Mouse (Mus musculus): ENCODE results near the gene Phkg2. TPM values are rescaled to one million over a fixed set of nuclear protein-coding genes. Genes with fewer than 3 reads are reported as not detected.

The Phkg2 gene
- polyA plus RNA-seq, 1 experiment from 2014 or later = 42.0 TPM

GRCm38 (mm10) chr7:127591108-127591507 is 18.0 kb downstream of the Phkg2 start:
- H3K27me3 ChIP-seq (replicated peaks; ENCODE audit: control insufficient read depth, insufficient read depth, low read length) = no peaks in the 10 kb centered on the region
- H3K36me3 ChIP-seq (ENCODE audit: control insufficient read depth, insufficient read depth, low read length) = peaks cover 67% of the 10 kb centered on the region
- no peak for ATAC-seq (replicated peaks; ENCODE audit: low FRiP score, low TSS enrichment, low read depth)
- H3K4me1 ChIP-seq (replicated peaks; ENCODE audit: control insufficient read depth, insufficient read depth, low read length) = peaks cover 12% of the 10 kb centered on the region
- WGBS = 87% methylated on average over 10 of the region's 10 CpGs
- no peak overlapping the region for H3K27ac ChIP-seq (ENCODE audit: low read depth)
- no peaks in the 10 kb centered on the region for H3K9me3 ChIP-seq (ENCODE audit: control insufficient read depth, low read length)
- H3K4me2 ChIP-seq (ENCODE audit: low read length) = no peak overlapping the region
- H3K4me3 ChIP-seq (ENCODE audit: low read depth, low read length) = no peak overlapping the region
- H3K9ac ChIP-seq (ENCODE audit: low read length) = no peak overlapping the region
- DNase-seq (ENCODE audit: low spot score) = no peak

- Histone ChIP-seq H3K9ac (ENCODE audit: low read length) (no peak overlapping the region), H3K36me3 (ENCODE audit: control insufficient read depth, insufficient read depth, low read length) (peaks cover 82% of the 10 kb centered on the region), H3K27me3 (replicated peaks; ENCODE audit: control insufficient read depth, insufficient read depth, low read length) (no peaks in the 10 kb centered on the region), H3K27ac (ENCODE audit: low read depth) (no peak overlapping the region), H3K4me2 (ENCODE audit: low read length) (no peak overlapping the region), H3K4me3 (ENCODE audit: low read depth, low read length) (no peak overlapping the region), H3K4me1 (replicated peaks; ENCODE audit: control insufficient read depth, insufficient read depth, low read length) (peaks cover 7% of the 10 kb centered on the region), H3K9me3 (ENCODE audit: control insufficient read depth, low read length) (no peaks in the 10 kb centered on the region)
- ATAC-seq (replicated peaks; ENCODE audit: low FRiP score, low TSS enrichment, low read depth) (no peak), DNase-seq (ENCODE audit: low spot score) (no peak)
- WGBS = 81% methylated on average over 14 of the region's 14 CpGs
Observed at GRCm38 (mm10) chr7:127592575-127592974, 19.4 kb downstream of the Phkg2 start.

- Histone ChIP-seq H3K9ac (ENCODE audit: low read length) (no peak overlapping the region), H3K4me1 (replicated peaks; ENCODE audit: control insufficient read depth, insufficient read depth, low read length) (no peaks in the 10 kb centered on the region), H3K4me2 (ENCODE audit: low read length) (no peak overlapping the region), H3K4me3 (ENCODE audit: low read depth, low read length) (no peak overlapping the region), H3K9me3 (ENCODE audit: control insufficient read depth, low read length) (no peaks in the 10 kb centered on the region), H3K36me3 (ENCODE audit: control insufficient read depth, insufficient read depth, low read length) (peaks cover 100% of the 10 kb centered on the region), H3K27me3 (replicated peaks; ENCODE audit: control insufficient read depth, insufficient read depth, low read length) (no peaks in the 10 kb centered on the region), H3K27ac (ENCODE audit: low read depth) (no peak overlapping the region)
- WGBS = 93% methylated on average over 17 of the region's 17 CpGs
- no peak for DNase-seq (ENCODE audit: low spot score)
- ATAC-seq (replicated peaks; ENCODE audit: low FRiP score, low TSS enrichment, low read depth) = no peak
Observed at GRCm38 (mm10) chr7:127596747-127597146, 23.6 kb downstream of the Phkg2 start.

- peaks cover 90% of the 10 kb centered on the region for H3K36me3 ChIP-seq (ENCODE audit: control insufficient read depth, insufficient read depth, low read length)
Observed at GRCm38 (mm10) chr7:127600612-127601011, 27.5 kb downstream of the Phkg2 start.

GRCm38 (mm10) chr7:127601735-127602134 is 28.6 kb downstream of the Phkg2 start:
- no peak overlapping the region for H3K27ac ChIP-seq (ENCODE audit: low read depth)
- H3K9ac ChIP-seq (ENCODE audit: low read length) = no peak overlapping the region
- H3K9me3 ChIP-seq (ENCODE audit: control insufficient read depth, low read length) = no peaks in the 10 kb centered on the region
- ATAC-seq (replicated peaks; ENCODE audit: low FRiP score, low TSS enrichment, low read depth) (no peak), DNase-seq (ENCODE audit: low spot score) (no peak)
- peaks cover 80% of the 10 kb centered on the region for H3K36me3 ChIP-seq (ENCODE audit: control insufficient read depth, insufficient read depth, low read length)
- H3K4me1 ChIP-seq (replicated peaks; ENCODE audit: control insufficient read depth, insufficient read depth, low read length) = no peaks in the 10 kb centered on the region
- H3K27me3 ChIP-seq (replicated peaks; ENCODE audit: control insufficient read depth, insufficient read depth, low read length) = no peaks in the 10 kb centered on the region
- H3K4me2 ChIP-seq (ENCODE audit: low read length) = no peak overlapping the region
- 90% methylated on average over 4 of the region's 4 CpGs for WGBS
- H3K4me3 ChIP-seq (ENCODE audit: low read depth, low read length) = no peak overlapping the region

More at GRCm38 (mm10) chr7:127600612-127601011, 27.5 kb downstream of the Phkg2 start:
- H3K4me1 ChIP-seq (replicated peaks; ENCODE audit: control insufficient read depth, insufficient read depth, low read length) = no peaks in the 10 kb centered on the region
- ATAC-seq (replicated peaks; ENCODE audit: low FRiP score, low TSS enrichment, low read depth) = no peak
- H3K27ac ChIP-seq (ENCODE audit: low read depth) = no peak overlapping the region
- no peak for DNase-seq (ENCODE audit: low spot score)
- no peak overlapping the region for H3K4me2 ChIP-seq (ENCODE audit: low read length)
- 93% methylated on average over 7 of the region's 7 CpGs for WGBS
- no peak overlapping the region for H3K9ac ChIP-seq (ENCODE audit: low read length)
- no peaks in the 10 kb centered on the region for H3K9me3 ChIP-seq (ENCODE audit: control insufficient read depth, low read length)
- H3K4me3 ChIP-seq (ENCODE audit: low read depth, low read length) = no peak overlapping the region
- no peaks in the 10 kb centered on the region for H3K27me3 ChIP-seq (replicated peaks; ENCODE audit: control insufficient read depth, insufficient read depth, low read length)

GRCm38 (mm10) chr7:127602903-127603302 is 29.8 kb downstream of the Phkg2 start:
- WGBS = 85% methylated on average over 2 of the region's 2 CpGs
- Histone ChIP-seq H3K27ac (ENCODE audit: low read depth) (no peak overlapping the region), H3K27me3 (replicated peaks; ENCODE audit: control insufficient read depth, insufficient read depth, low read length) (no peaks in the 10 kb centered on the region), H3K4me3 (ENCODE audit: low read depth, low read length) (no peak overlapping the region), H3K4me2 (ENCODE audit: low read length) (no peak overlapping the region), H3K4me1 (replicated peaks; ENCODE audit: control insufficient read depth, insufficient read depth, low read length) (no peaks in the 10 kb centered on the region), H3K9me3 (ENCODE audit: control insufficient read depth, low read length) (no peaks in the 10 kb centered on the region), H3K36me3 (ENCODE audit: control insufficient read depth, insufficient read depth, low read length) (peaks cover 80% of the 10 kb centered on the region), H3K9ac (ENCODE audit: low read length) (no peak overlapping the region)
- no peak for ATAC-seq (replicated peaks; ENCODE audit: low FRiP score, low TSS enrichment, low read depth)
- no peak for DNase-seq (ENCODE audit: low spot score)

GRCm38 (mm10) chr7:127604256-127604655 is 31.1 kb downstream of the Phkg2 start:
- no peak for DNase-seq (ENCODE audit: low spot score)
- no peak overlapping the region for H3K9ac ChIP-seq (ENCODE audit: low read length)
- H3K4me1 ChIP-seq (replicated peaks; ENCODE audit: control insufficient read depth, insufficient read depth, low read length) = no peaks in the 10 kb centered on the region
- no peak overlapping the region for H3K27ac ChIP-seq (ENCODE audit: low read depth)
- no peaks in the 10 kb centered on the region for H3K9me3 ChIP-seq (ENCODE audit: control insufficient read depth, low read length)
- H3K27me3 ChIP-seq (replicated peaks; ENCODE audit: control insufficient read depth, insufficient read depth, low read length) = no peaks in the 10 kb centered on the region
- no peak overlapping the region for H3K4me3 ChIP-seq (ENCODE audit: low read depth, low read length)
- no peak for ATAC-seq (replicated peaks; ENCODE audit: low FRiP score, low TSS enrichment, low read depth)
- no peak overlapping the region for H3K4me2 ChIP-seq (ENCODE audit: low read length)
- WGBS = 88% methylated on average over 10 of the region's 10 CpGs
- H3K36me3 ChIP-seq (ENCODE audit: control insufficient read depth, insufficient read depth, low read length) = peaks cover 78% of the 10 kb centered on the region

GRCm38 (mm10) chr7:127607150-127607549 is 34.0 kb downstream of the Phkg2 start:
- H3K27me3 ChIP-seq (replicated peaks; ENCODE audit: control insufficient read depth, insufficient read depth, low read length) = no peaks in the 10 kb centered on the region
- ATAC-seq (replicated peaks; ENCODE audit: low FRiP score, low TSS enrichment, low read depth) (no peak), DNase-seq (ENCODE audit: low spot score) (no peak)
- H3K27ac ChIP-seq (ENCODE audit: low read depth) = no peak overlapping the region
- H3K9ac ChIP-seq (ENCODE audit: low read length) = no peak overlapping the region
- no peak overlapping the region for H3K4me2 ChIP-seq (ENCODE audit: low read length)
- no peak overlapping the region for H3K4me3 ChIP-seq (ENCODE audit: low read depth, low read length)
- peaks cover 9% of the 10 kb centered on the region for H3K9me3 ChIP-seq (ENCODE audit: control insufficient read depth, low read length)
- WGBS = 83% methylated on average over 6 of the region's 6 CpGs
- H3K4me1 ChIP-seq (replicated peaks; ENCODE audit: control insufficient read depth, insufficient read depth, low read length) = no peaks in the 10 kb centered on the region
- peaks cover 78% of the 10 kb centered on the region for H3K36me3 ChIP-seq (ENCODE audit: control insufficient read depth, insufficient read depth, low read length)

GRCm38 (mm10) chr7:127611011-127611410 is 37.9 kb downstream of the Phkg2 start:
- Histone ChIP-seq H3K27ac (ENCODE audit: low read depth) (no peak overlapping the region), H3K36me3 (ENCODE audit: control insufficient read depth, insufficient read depth, low read length) (peaks cover 63% of the 10 kb centered on the region), H3K9ac (ENCODE audit: low read length) (no peak overlapping the region), H3K4me2 (ENCODE audit: low read length) (no peak overlapping the region), H3K4me1 (replicated peaks; ENCODE audit: control insufficient read depth, insufficient read depth, low read length) (peaks cover 7% of the 10 kb centered on the region; the same call in 1 of the 2 replicates), H3K27me3 (replicated peaks; ENCODE audit: control insufficient read depth, insufficient read depth, low read length) (no peaks in the 10 kb centered on the region), H3K9me3 (ENCODE audit: control insufficient read depth, low read length) (peaks cover 9% of the 10 kb centered on the region), H3K4me3 (ENCODE audit: low read depth, low read length) (no peak overlapping the region)
- 97% methylated on average over 29 of the region's 29 CpGs for WGBS
- DNase-seq (ENCODE audit: low spot score) (no peak), ATAC-seq (replicated peaks; ENCODE audit: low FRiP score, low TSS enrichment, low read depth) (no peak)
